Mouse (Mus musculus): ENCODE results near the gene Samsn1. TPM values are rescaled to one million over a fixed set of nuclear protein-coding genes. Genes with fewer than 3 reads are reported as not detected.
"Not testable (repeated sequence)": the region's sequence is repeated elsewhere in the genome, so short reads cannot be mapped to it uniquely, and the experiment has no call there.

Samsn1 gene
- total RNA-seq, 2 experiments from 2014 or later: 1.2 TPM

DNA sequence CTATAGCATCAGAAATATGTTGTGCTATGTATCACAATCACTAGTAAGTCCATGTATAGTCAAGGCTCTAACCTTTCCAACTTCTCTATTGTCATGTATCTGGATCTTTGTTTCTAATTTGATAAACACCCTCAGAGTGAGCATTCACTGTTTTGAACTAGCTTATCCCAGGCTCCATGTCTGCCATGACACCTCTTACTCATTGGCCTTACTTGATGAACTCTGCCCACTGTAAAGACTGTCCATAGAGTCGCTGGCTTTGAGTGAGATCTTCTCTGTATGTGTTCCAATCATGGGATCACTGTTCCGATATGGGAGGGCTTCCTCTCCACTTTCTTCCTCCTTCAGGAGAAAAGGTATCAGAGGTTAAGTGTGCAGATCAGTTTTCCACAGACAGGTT is 143.2 kb downstream of the Samsn1 start:
- no peak for DNase-seq (ENCODE audit: low spot score in 2 of 2)

DNA sequence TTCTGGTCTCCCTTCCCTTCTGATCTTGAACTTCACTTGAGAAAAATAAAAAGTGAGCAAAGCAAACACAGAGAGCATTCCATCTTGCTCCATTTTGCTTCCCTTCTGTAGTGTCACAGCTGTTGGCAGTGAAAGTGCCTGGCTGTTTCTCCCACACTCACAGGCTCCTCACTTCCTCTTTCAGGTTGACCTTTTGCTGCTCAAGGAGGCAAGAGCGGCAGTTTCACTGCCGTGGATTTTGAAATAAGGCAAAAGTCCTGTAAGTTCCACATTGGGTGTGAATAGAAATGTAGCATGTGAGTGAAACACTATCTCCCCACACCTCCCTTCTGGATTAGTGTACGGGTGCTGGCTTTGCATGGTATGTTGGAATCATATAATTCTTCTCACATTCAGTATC is 144.9 kb downstream of the Samsn1 start:
- no peak for DNase-seq (ENCODE audit: low spot score in 2 of 2)

DNA sequence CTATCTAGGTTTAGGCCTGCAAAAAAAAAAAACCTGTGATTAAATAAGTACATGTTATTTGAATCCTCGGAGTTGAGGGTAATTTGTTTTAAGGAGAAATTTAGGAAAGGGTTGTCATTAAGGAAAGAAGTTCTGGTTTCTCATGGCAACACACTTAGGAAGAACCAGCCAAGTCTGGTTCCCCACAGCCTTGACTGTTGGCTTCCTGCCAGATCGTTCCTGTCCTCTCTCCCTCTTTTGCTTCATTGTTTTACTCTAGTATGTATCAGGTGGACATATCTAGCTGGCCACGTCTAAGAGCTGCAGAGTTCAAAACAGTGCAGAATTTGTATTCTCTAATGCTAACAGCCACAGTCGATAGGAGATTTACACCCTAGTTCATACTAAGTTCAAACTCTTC is 146.2 kb downstream of the Samsn1 start:
- DNase-seq (ENCODE audit: low spot score in 2 of 2): peak in 1 of 2 experiments; percentile 10

DNA sequence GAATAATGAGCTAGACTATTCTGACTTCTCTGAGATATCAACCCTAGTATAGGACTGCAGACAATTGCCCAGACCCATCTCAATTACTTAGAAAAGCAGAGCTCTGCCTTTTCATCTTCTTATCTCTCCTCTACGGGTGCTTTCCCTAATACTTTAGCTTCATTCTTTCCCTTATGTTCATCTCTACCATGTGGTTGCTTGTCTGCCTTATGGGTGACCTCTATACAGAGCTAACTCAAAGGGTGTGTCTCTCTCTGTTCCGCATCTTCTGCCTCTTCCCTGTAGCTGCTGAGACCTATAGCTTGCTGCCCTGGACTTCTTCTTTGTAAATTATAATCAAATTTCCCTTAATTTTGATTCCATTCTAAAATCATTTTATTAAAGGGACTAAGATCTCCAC is 147.6 kb downstream of the Samsn1 start:
- no peak for DNase-seq (ENCODE audit: low spot score in 2 of 2)

DNA sequence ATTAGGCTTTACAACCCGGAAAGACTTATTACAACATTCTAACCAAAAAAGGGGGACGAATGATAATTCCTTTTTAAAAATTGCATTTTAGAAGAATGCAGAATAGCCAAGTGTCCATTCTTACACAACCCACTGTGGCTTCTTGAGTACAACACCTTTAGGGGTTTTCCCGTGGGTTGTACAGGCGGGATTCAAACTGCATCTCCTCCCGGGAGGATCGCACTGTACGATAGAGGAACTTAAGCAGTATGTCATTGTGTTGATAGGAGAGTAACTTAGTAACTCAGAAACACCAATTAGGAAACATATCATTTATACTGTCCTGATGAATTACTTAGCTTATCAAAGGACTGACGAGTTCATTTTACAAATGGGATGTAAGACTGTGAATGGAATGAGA is 149.8 kb downstream of the Samsn1 start:
- DNase-seq (ENCODE audit: low spot score in 2 of 2): no peak

DNA sequence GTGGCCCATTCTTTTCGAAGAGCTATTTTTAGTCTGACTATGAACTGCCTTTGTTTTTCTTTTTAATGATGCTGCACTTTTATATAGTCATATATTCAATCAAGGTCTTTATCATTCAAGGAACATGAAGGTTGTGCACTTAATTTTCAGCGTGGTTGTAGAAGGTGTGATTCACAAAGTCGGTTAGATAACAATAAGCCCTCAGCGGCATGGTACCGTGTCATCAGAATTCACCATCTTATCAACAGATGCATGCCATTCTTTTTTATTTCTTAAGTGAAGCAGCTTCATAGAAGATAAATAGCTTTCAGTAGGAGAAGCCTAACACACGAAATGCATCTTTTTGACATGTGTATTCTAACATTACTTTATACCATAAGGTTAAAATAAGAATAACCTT is 154.7 kb downstream of the Samsn1 start:
- no peak for DNase-seq (ENCODE audit: low spot score in 2 of 2)

DNA sequence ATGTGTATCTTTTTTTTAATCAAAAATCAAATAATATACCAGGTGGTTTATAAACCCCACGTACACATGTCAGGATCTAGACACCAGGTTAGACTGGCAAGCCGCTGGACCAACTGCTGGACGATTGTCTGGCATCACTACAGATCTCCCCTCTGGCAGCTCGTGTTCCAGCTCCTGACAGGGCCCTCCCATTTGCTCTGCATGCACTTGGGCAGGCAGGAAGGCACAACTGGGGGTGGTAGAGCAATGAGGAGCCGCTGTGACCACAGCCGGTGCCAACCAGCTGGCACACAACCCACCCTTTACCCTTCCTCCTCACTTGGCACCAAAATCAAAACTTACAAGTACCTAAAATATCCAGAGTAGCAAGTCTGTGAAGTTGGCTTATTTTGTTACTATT is 156.6 kb downstream of the Samsn1 start:
- no peak for DNase-seq (ENCODE audit: low spot score in 2 of 2)

DNA sequence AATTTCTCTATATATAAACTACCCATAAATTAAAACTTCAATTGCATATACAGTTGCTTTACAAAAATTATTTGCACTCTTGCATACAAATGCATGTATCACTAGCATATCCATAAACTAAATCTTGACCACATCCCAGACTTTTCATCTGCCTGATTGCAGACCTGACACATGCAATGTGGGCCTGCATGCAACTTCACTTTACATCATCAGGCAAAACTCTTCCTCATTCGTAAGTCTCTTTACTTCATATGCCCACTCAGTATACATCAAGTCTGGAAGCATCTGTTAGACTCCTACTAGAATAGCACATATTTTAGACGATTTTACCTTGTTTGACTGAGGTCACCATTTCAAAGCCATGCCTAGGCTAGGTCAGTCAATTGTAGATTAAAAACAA is 157.4 kb downstream of the Samsn1 start:
- DNase-seq (ENCODE audit: low spot score in 2 of 2): no peak

DNA sequence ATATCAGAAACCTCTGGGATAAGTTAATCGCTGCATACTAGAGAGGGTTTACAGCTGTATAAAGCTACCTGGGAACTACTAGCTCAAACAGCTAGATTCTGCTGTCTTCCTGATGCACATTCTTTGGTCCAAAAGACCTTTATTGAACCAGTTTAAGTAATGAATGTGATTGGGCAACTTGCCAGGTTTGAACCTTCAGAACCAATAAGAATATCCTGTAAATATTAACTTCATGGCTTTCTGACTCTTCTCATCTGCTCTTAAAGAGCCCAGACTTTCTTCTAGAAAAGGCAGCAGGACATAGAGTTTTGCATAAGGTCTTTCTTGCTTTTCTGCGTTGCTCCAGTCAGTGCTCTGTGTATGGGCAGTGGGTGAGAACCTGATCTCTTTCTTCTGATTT is 165.7 kb downstream of the Samsn1 start:
- DNase-seq (ENCODE audit: low spot score in 2 of 2): no peak

DNA sequence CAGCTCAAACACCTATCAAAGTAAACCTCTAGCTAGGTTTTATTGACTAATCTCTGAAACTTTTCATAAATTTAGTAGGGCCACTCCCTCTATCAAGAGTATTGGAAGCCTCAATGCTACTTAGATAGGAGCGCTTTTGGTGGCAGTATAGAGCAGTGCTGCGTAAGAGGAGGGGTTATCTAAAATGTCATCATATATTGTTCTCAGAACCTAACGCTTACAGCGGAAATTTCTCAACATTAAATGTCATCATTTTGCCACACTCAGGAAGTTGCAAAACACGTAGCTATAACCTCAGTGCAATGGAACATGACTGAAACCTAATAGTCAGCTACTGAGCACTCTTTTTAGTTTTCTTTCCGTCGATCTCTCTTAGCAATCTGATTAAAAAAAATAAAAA is 166.7 kb downstream of the Samsn1 start:
- DNase-seq (ENCODE audit: low spot score in 2 of 2): no peak

DNA sequence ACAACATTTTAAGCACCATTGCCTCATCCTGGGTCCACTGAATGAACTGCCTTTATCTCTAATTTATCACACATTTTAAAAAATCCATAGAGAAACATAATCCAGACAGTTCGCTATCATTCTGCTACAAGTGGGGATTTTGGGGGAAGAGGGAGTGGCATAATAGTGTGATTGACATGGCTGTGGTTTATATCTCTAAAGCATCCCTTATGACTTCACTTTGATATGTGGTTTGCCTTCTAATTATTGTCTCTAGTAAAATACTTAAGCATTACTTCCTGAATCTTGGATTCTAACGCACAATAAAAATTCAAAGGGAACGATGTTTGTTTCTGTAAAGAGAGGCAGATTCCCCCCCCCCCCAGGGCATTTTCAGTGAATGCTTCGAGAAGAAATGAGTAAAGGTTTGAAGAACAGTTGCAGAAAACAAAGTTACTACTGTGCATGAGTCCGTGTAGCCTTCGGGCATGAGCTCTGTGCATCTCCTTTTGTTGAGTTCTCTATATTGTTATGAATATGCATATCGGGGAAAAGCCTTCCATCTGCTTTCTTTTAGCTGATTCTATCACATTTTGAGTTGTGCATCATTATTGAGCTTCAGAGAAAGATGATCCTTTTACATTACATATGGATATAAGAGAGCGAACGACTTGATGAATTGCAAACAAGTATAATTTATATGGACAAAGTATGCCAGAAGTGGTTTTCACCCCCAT is 168.4 kb downstream of the Samsn1 start:
- DNase-seq (ENCODE audit: low spot score in 2 of 2): no peak

DNA sequence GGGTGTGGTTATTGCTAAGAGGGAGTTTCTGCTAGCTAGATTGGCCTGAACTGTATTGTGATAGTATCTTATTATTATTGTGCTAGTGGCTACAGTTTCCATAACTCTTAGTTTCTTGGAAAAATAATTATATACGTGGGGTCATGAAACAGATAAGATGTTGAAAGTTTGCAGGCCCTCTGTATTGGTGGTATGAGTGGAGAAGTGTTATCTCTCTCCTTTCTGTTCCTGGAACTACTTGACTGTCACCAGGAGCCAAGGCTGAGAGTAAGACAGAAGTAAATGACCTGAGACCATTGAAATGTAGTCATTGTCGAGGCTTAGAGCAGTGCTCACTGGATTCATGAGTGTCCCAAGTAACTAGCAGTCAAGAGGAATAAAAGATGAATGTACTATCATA is 169.6 kb downstream of the Samsn1 start:
- no peak for DNase-seq (ENCODE audit: low spot score in 2 of 2)

DNA sequence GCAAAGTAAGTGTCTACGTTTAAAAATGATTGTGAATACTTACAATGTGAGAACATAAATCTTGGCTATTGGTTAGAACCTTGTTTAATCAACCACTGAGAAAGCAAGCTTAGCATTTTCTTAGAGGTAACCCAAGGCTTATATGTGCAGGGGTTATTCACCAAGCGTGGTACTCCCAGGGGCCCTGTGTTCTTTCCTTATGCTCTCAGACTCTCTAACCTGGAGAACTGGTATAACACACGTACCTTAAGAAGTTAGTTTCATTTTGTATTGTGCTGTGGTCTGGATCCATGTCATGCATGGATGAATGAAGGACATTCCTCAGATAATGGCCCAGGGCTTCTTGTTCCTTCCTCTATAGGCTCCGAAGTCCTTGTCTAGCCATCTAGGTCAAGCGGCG is 173.0 kb downstream of the Samsn1 start:
- DNase-seq (ENCODE audit: low spot score in 2 of 2): no peak

DNA sequence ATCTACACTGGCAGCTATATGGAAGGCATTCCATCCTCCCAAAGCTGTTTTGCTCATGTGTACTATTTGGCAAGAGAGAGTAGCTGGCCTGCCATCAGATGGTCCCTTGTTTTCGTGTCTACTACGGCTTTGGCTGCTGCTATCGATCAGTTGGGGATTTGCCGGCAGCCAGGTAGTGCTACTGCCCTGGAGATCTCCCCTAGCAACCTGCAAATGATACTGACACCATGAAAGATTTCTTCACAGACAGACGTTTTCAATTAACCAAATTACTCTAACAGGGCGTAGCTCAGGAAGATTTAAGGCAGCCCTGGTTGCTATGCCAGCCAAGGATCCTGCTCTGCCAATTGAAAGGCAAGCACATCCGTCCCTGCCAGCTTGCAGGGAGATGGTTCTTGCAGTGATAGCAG is 178.4 kb downstream of the Samsn1 start:
- DNase-seq (ENCODE audit: low spot score in 2 of 2): no peak

DNA sequence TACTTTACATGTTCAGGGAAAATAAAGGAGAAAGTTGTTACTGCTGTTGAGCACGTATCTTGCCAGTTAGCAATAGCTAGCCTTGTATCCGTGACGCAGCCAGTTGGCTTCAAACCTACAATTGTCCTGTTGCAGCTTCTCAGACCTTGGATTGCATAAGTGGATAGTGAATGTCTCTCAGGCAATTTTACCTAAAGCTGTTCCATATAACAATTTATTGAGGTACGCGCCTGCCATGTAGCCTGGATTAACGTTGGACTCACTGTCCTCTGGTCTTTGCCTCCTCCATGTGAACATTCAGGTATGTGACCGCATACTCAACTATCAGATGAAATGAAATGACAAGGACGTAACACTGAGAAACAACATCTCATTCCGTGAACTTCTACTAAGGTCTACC is 179.1 kb downstream of the Samsn1 start:
- DNase-seq (ENCODE audit: low spot score in 2 of 2): no peak

DNA sequence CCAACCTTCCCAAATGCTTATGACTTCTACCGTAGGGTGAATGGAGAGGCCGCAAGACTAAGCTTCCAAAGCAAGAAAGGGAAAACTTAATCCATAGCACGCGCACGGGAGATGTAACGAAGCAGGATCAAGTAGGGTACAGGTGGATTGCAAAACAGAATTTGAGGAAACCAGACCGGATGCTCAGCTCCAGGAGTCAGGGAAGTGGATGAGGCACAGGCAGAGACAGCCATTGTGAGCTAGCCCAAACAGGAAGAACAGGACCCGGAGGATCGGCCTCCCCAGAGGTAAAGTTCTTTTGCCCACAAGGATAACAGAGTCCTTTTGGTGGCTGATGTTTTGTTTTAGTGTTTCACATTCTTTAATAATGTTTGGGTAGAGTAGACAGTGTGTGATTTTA is 179.5 kb downstream of the Samsn1 start:
- no peak for DNase-seq (ENCODE audit: low spot score in 2 of 2)

DNA sequence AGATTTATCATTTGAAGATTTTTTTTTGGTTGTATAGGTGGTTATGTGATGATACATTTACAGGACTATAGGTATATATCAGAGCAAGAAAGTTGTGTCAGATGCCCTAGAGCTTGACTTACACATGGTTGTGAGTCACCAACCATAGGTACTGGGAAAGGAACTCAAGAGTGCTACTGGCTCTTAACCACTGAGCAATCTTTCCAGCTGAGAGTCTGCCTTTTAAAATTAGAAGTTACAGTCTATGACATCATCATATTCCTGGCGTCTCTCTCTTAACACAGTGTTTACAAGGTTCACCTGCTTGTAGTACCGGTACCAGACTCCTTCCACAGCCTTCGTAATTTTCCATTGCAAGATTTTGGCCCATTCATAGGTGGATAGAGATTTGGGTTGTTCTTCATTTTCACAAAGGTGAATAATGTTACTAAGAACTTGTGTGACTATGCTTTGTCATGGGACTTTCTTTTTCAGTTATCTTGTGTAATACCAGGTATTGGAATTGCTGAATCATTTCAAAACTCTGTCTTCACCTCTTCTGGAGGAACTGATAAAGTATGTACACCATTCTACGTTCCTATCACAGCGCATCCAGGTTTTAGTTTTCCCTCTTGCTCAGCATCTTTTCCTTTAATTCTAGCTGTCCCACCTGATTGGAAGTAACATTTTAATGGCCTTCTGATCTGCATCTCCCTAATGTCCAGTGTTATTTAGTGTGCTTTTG is 184.2 kb downstream of the Samsn1 start:
- no peak for DNase-seq (ENCODE audit: low spot score in 2 of 2)

DNA sequence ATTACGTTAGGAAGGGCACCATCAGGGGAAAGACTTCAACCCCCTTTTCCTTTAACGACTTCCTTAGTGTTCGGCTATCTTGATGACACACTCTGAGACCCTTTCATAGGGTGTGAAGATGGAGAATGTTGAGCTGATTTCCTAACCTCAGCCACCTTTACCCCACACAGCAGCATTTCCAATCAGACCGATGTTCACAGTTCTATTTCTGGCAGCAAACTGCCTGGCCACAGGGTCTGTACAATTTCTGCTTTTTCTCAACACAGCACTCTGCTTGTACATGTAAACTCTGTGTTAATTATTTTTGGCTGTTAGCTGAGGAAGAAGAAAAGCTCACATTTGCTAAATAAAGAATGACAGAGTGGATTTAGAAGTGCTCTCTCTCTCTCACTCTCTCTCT is 190.7 kb downstream of the Samsn1 start:
- DNase-seq (ENCODE audit: low spot score in 2 of 2): no peak

DNA sequence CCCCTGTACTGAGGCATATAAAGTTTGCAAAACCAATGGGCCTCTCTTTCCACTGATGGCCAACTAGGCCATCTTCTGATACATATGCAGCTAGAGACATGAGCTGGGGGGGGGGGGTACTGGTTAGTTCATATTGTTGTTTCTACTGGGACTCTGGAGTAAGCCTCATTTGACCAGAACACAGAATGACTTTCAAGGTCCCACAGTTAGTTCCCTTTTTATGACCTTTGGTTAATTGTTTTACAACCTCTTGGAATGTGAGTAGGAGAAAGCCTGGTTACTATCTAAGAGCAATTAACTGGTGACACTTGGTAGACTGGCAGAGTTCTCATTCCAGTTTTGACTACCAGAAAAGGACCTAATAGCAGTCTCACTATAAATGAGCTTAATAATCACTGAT is 195.1 kb downstream of the Samsn1 start:
- not testable (repeated sequence) for DNase-seq (ENCODE audit: low spot score in 2 of 2)

DNA sequence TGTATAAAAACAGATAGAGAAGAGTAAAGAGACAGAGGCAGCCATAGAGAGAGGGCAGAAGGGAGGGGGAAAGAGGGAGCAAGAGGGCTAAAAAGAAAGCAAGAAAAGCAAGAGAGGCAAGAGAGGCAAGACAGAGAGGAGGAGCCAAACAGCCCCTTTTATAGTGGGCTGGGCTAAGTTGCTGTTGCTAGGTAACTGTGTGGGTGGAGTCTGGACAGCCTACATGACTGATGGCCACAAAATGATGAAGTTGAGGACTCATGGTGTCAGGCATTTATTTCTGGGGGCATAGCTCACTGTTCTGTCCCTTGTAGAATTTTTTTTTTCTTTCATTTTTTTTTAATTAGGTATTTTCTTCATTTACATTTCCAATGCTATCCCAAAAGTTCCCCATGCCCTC is 195.6 kb downstream of the Samsn1 start:
- DNase-seq (ENCODE audit: low spot score in 2 of 2): no peak

DNA sequence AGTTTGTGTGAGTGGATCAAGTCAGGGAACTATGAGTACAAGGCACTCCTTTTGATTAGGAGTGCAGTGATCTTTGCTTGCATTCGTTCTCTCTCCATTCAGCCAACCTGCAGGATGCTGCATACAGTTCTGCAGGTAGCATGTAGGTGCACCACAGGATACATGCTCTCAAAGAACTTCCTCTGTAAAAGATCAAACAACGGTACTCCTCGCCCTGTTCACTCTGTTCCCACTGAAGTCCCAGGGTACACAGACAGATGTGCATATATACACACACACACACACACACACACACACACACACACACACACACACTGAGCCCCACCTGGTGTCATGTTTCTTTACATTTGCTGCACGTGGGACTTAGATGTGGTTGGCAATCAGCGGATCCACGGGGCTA is 198.9 kb downstream of the Samsn1 start:
- no peak for DNase-seq (ENCODE audit: low spot score in 2 of 2)

DNA sequence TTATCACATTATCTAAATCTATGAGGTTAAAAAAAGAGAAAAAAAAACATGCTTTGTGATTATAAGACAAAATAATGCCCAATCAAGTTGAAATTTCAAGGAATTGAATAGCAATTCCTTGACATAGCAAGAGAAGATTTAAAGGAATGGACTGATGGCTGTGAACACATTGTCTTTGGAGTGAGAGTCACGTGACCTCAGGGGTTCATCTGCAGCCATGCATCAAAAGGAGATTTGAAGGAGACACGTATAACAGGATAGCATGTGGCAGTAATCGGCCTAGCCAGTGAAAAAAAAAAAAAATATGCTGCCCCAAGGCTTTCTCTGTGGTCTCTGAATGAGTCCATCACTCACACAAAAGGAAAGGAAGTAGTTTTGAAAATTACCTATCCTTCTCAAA is 201.1 kb downstream of the Samsn1 start:
- no peak for DNase-seq (ENCODE audit: low spot score in 2 of 2)

All from adrenal gland, adult 18-20 months (tissue).